Mouse (Mus musculus) MEL (cell line): ENCODE measurements around the gene Triobp. TPM values are rescaled to one million over a fixed set of nuclear protein-coding genes. Genes with fewer than 3 reads are reported as not detected.

Experiments
- DNase-seq: peaks from one replicate; pipeline ENCODE4 v3.0.0; 2011; ENCODE audit warnings: low read depth, low spot score
- H3K27ac ChIP-seq: 2 replicates; pipeline ENCODE4 v1.5.1; 2012; ENCODE audit warnings: low read depth, mild to moderate bottlenecking, control low read depth, low read length, moderate library complexity; ENCODE audit not compliant: control insufficient read depth
- H3K27me3 ChIP-seq, 2 experiments: fragments of 150-350 bp in 1 of 2; sonication (generic) in 1 of 2; 2 replicates each; pipeline ENCODE4 v1.6.1; 2012; ENCODE audit warnings: low read length in 2 of 2, mild to moderate bottlenecking in 2 of 2, improper control_type of control experiment in 1 of 2, moderate library complexity in 1 of 2; ENCODE audit not compliant: insufficient read depth in 2 of 2, control insufficient read depth in 1 of 2
- H3K36me3 ChIP-seq, 2 experiments: 2 replicates each; pipeline ENCODE4 v1.6.1; 2012 to 2014; ENCODE audit warnings: low read length in 2 of 2, improper control_type of control experiment in 1 of 2, inconsistent platforms in 1 of 2, mild to moderate bottlenecking in 1 of 2; ENCODE audit not compliant: insufficient read depth in 2 of 2, control insufficient read depth in 1 of 2
- H3K4me1 ChIP-seq, 2 experiments: fragments of 150-350 bp in 1 of 2; sonication (generic) in 1 of 2; 2 replicates each; pipeline ENCODE4 v1.6.1; 2012; ENCODE audit warnings: low read length in 2 of 2, improper control_type of control experiment in 1 of 2, mild to moderate bottlenecking in 1 of 2; ENCODE audit not compliant: insufficient read depth in 2 of 2, control insufficient read depth in 1 of 2
- H3K4me3 ChIP-seq, 2 experiments: fragments of 150-350 bp in 1 of 2; sonication (generic) in 1 of 2; 2 replicates each; pipeline ENCODE4 v1.5.1; 2012; ENCODE audit warnings: low read depth in 2 of 2, low read length in 2 of 2, mild to moderate bottlenecking in 2 of 2, moderate library complexity in 2 of 2, control low read depth in 1 of 2, improper control_type of control experiment in 1 of 2; ENCODE audit not compliant: control insufficient read depth in 1 of 2, insufficient read depth in 1 of 2
- H3K79me2 ChIP-seq: 2 replicates; pipeline ENCODE4 v1.6.1; 2012; ENCODE audit warnings: mild to moderate bottlenecking, low read length, moderate library complexity; ENCODE audit not compliant: control insufficient read depth, poor library complexity, insufficient read depth
- H3K9ac ChIP-seq: 2 replicates; pipeline ENCODE4 v1.6.1; 2012; ENCODE audit warnings: low read depth, mild to moderate bottlenecking, control low read depth, low read length, moderate library complexity; ENCODE audit not compliant: control insufficient read depth, poor library complexity, severe bottlenecking
- H3K9me3 ChIP-seq: fragments of 150-350 bp; sonication (generic); replicated peaks from 2 replicates; pipeline ENCODE4 v1.6.1; 2012; ENCODE audit warnings: mild to moderate bottlenecking, low read length, improper control_type of control experiment, moderate library complexity; ENCODE audit not compliant: insufficient read depth
- CTCF ChIP-seq, 3 experiments: IDR thresholded peaks in 2 of 3; conservative IDR thresholded peaks in 1 of 3; 2 replicates each; pipeline ENCODE4 v1.5.1; 2011 to 2012; ENCODE audit warnings: low read length in 3 of 3, low read depth in 2 of 3, mild to moderate bottlenecking in 2 of 3, improper control_type of control experiment in 1 of 3, inconsistent platforms in 1 of 3, mixed read lengths in 1 of 3, moderate library complexity in 1 of 3; ENCODE audit not compliant: control insufficient read depth in 1 of 3, insufficient read depth in 1 of 3, poor library complexity in 1 of 3, severe bottlenecking in 1 of 3
- E2F4 ChIP-seq: IDR thresholded peaks from 2 replicates; pipeline ENCODE4 v1.6.1; 2011; ENCODE audit warnings: low read depth, low read length, improper control_type of control experiment, borderline replicate concordance
- ELF1 ChIP-seq: IDR thresholded peaks from 2 replicates; pipeline ENCODE4 v1.6.1; 2014; ENCODE audit warnings: low read depth, mild to moderate bottlenecking, inconsistent platforms, low read length, improper control_type of control experiment, moderate library complexity
- EP300 ChIP-seq, 2 experiments: IDR thresholded peaks; 2 replicates each; pipeline ENCODE4 v1.6.1; 2011; ENCODE audit warnings: improper control_type of control experiment in 2 of 2, low read length in 2 of 2, low read depth in 1 of 2, mild to moderate bottlenecking in 1 of 2
- ETS1 ChIP-seq: IDR thresholded peaks from 2 replicates; pipeline ENCODE4 v1.6.1; 2012; ENCODE audit warnings: low read depth, mild to moderate bottlenecking, inconsistent platforms, low read length, improper control_type of control experiment, moderate library complexity
- GATA1 ChIP-seq: IDR thresholded peaks from 2 replicates; pipeline ENCODE4 v1.6.1; 2011; ENCODE audit warnings: low read depth, low read length, improper control_type of control experiment
- JUND ChIP-seq: IDR thresholded peaks from 2 replicates; pipeline ENCODE4 v1.6.1; 2011; ENCODE audit warnings: low read depth, mild to moderate bottlenecking, improper control_type of control experiment, low read length
- MAFK ChIP-seq: IDR thresholded peaks from 2 replicates; pipeline ENCODE4 v1.6.1; 2011; ENCODE audit warnings: low read depth, mild to moderate bottlenecking, low read length, improper control_type of control experiment, borderline replicate concordance
- MEF2A ChIP-seq: IDR thresholded peaks from 2 replicates; pipeline ENCODE4 v1.6.1; 2014; ENCODE audit warnings: low read depth, mild to moderate bottlenecking, inconsistent platforms, low read length, improper control_type of control experiment; ENCODE audit not compliant: poor library complexity, insufficient replicate concordance, severe bottlenecking; ENCODE audit errors: extremely low read depth
- NELFE ChIP-seq: IDR thresholded peaks from 2 replicates; pipeline ENCODE4 v1.6.1; 2011; ENCODE audit warnings: low read depth, low read length, improper control_type of control experiment
- NRF1 ChIP-seq: IDR thresholded peaks from 2 replicates; pipeline ENCODE4 v1.6.1; 2014; ENCODE audit warnings: low read depth, mild to moderate bottlenecking, inconsistent platforms, low read length, improper control_type of control experiment, moderate library complexity; ENCODE audit not compliant: poor library complexity, insufficient read depth, severe bottlenecking
- POLR2AphosphoS2 ChIP-seq: IDR thresholded peaks from 2 replicates; pipeline ENCODE4 v1.6.1; 2011; ENCODE audit warnings: low read length, improper control_type of control experiment
- POLR2AphosphoS5 ChIP-seq: IDR thresholded peaks from 2 replicates; pipeline ENCODE4 v1.6.1; 2012; ENCODE audit warnings: low read depth, borderline replicate concordance, mild to moderate bottlenecking, inconsistent platforms, low read length, moderate library complexity, mixed read lengths
- RCOR1 ChIP-seq: IDR thresholded peaks from 2 replicates; pipeline ENCODE4 v1.6.1; 2012; ENCODE audit warnings: low read depth, mild to moderate bottlenecking, inconsistent platforms, low read length, improper control_type of control experiment
- SMC3 ChIP-seq: IDR thresholded peaks from 2 replicates; pipeline ENCODE4 v1.6.1; 2011; ENCODE audit warnings: low read depth, low read length, improper control_type of control experiment
- TBP ChIP-seq: IDR thresholded peaks from 2 replicates; pipeline ENCODE4 v1.8.0; 2011; ENCODE audit warnings: low read depth, low read length, improper control_type of control experiment
- TCF12 ChIP-seq: IDR thresholded peaks from 2 replicates; pipeline ENCODE4 v1.6.1; 2014; ENCODE audit warnings: low read depth, mild to moderate bottlenecking, inconsistent platforms, low read length, improper control_type of control experiment, moderate library complexity
- ZC3H11A ChIP-seq: IDR thresholded peaks from 2 replicates; pipeline ENCODE4 v1.6.1; 2012; ENCODE audit warnings: low read depth, mild to moderate bottlenecking, inconsistent platforms, low read length, improper control_type of control experiment
- polyA plus RNA-seq, 2 experiments: library from polyadenylated mRNA; stranded (reverse) in 1 of 2; unstranded in 1 of 2; fragments of >175 nt in 1 of 2; fragments of >200 nt in 1 of 2; gene quantifications; 2 replicates each; pipeline versions ENCODE4 v1.2.1 to v1.2.4; 2012; ENCODE audit warnings: low replicate concordance in 2 of 2, low read depth in 1 of 2; ENCODE audit not compliant: insufficient read length in 2 of 2, insufficient read depth in 1 of 2, missing spikeins in 1 of 2
- total RNA-seq: library from RNA; depleted of rRNA; stranded (reverse); fragments of 300-350 nt; gene quantifications from 2 replicates; pipeline ENCODE4 v1.2.3, GENCODE M21; 2012

The Triobp gene
- total and polyA plus RNA-seq, 3 experiments = 18.4 to 31.3 TPM; not detected in 1

DNA sequence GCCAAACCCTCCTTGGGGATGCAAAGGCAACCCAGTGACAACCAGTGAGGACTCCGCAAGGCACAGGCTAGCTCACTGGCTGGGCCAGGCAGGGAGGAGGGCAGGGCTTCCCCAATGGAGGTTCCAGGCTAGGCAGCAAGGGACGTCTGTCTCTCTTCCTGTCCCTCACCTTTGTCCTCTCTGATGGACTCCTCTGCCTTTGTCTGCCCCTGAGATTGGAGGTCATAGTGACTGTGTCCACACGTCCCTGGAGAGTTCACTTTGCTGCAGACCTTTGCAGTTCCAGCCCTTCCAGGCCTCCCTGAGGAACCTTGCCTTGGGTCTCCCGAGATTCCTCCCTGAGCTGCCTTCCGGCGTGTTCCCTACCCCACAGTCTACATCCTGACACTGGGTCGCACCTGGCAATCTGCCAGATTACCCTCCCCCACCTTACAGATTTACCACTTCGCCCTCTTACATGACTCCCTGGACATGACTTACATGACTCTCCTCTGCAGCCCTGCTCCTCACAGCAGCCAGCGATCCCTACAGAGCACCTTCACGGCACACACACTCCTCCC, 75.2 kb downstream of the Triobp start:
- peaks cover 3% of the 10 kb centered on the region; the same call in 1 of the 2 replicates for H3K79me2 ChIP-seq
- no peak for DNase-seq
- no peak overlapping the region for H3K9ac ChIP-seq
- H3K4me1 ChIP-seq = 0 out of 4 replicates have a peak, but pooled peaks cover 0 to 4% of the 10 kb centered on the region in 2 experiments
- H3K27ac ChIP-seq = no peak overlapping the region
- no peak overlapping the region for H3K4me3 ChIP-seq
- no peaks in the 10 kb centered on the region for H3K36me3 ChIP-seq
- no peak for TF ChIP-seq POLR2AphosphoS5
- no peak for TF ChIP-seq NELFE
- TF ChIP-seq SMC3 = no peak
- no peak for TF ChIP-seq ELF1
- TF ChIP-seq EP300 (IDR thresholded peaks at IDR 0.05; ENCODE audit: low read depth in 1 of 2, low read length in 2 of 2) = no peak
- TF ChIP-seq CTCF (IDR thresholded peaks at IDR 0.05 in 2 of 3, conservative IDR thresholded peaks at IDR 0.05 in 1 of 3; ENCODE audit: control insufficient read depth in 1 of 3, insufficient read depth in 1 of 3, low read depth in 2 of 3, low read length in 3 of 3, poor library complexity in 1 of 3, severe bottlenecking in 1 of 3) = no peak
- no peak for TF ChIP-seq MEF2A
- TF ChIP-seq GATA1 = no peak
- TF ChIP-seq MAFK = no peak
- no peak for TF ChIP-seq ETS1
- no peak for TF ChIP-seq NRF1
- no peak for TF ChIP-seq ZC3H11A
- H3K9me3 ChIP-seq = no peaks in the 10 kb centered on the region
- no peaks in the 10 kb centered on the region; a peak in 1 of 4 replicates for H3K27me3 ChIP-seq

- no peak overlapping the region for H3K27ac ChIP-seq
- no peak overlapping the region for H3K4me3 ChIP-seq
- DNase-seq = no peak
- no peaks in the 10 kb centered on the region for H3K36me3 ChIP-seq
- H3K9ac ChIP-seq = no peak overlapping the region
- no peak for TF ChIP-seq POLR2AphosphoS2
- no peak for TF ChIP-seq E2F4
- no peak for TF ChIP-seq TCF12
- no peak for TF ChIP-seq RCOR1
- no peak for TF ChIP-seq ELF1
- TF ChIP-seq CTCF (IDR thresholded peaks at IDR 0.05 in 2 of 3, conservative IDR thresholded peaks at IDR 0.05 in 1 of 3; ENCODE audit: control insufficient read depth in 1 of 3, insufficient read depth in 1 of 3, low read depth in 2 of 3, low read length in 3 of 3, poor library complexity in 1 of 3, severe bottlenecking in 1 of 3) = no peak
- no peak for TF ChIP-seq JUND
- no peak for TF ChIP-seq TBP
- TF ChIP-seq, all 39 proteins: peak for 0
- Histone ChIP-seq H3K27me3 (no peaks in the 10 kb centered on the region; a peak in 1 of 4 replicates), H3K79me2 (peaks cover 3% of the 10 kb centered on the region; the same call in 1 of the 2 replicates), H3K4me1 (0 out of 4 replicates have a peak, but pooled peaks cover 0 to 4% of the 10 kb centered on the region in 2 experiments), H3K9me3 (no peaks in the 10 kb centered on the region)
Observed at GRCm38 (mm10) chr15:79023366-79023765, 75.8 kb downstream of the Triobp start.
